Comparison of ENCODE assay signal across 19 mouse cellular contexts in genomic region chr8:47590400-47590799, GRCm38 (mm10). TPM values are rescaled to one million over a fixed set of nuclear protein-coding genes. Genes with fewer than 3 reads are reported as not detected.
DNase-seq lines count a peak whose midpoint lies in the region; ATAC-seq lines count a peak whose summit lies in the region.
"Had no signal": no experiment of that assay in that cellular context is flagged by ENCODE, and none has a peak within 500 bp of the region (broad histone marks: within the 10 kb centered on the region; RNA-seq: fewer than 3 reads in every experiment).

No protein-coding gene starts in this region.

- no peak overlapping the region for H3K4me2 ChIP-seq in forebrain, embryonic 14.5 days (ENCODE audit: low read length)
- peak overlapping the region; percentile 20; the same call in 1 of the 2 replicates for H3K4me2 ChIP-seq in hindbrain, embryonic 14.5 days (replicated peaks)
- H3K4me2 ChIP-seq in midbrain, embryonic 14.5 days (ENCODE audit: low read length), result peak overlapping the region; percentile 36
- H3K4me2 ChIP-seq: intestine, embryonic 15.5 days; liver, embryonic 13.5 days; lung, embryonic 15.5 days had no signal

- 66% methylated on average over 10 of the region's 10 CpGs for WGBS in forebrain, embryonic 14.5 days
- WGBS in hindbrain, embryonic 14.5 days, result 37% methylated on average over 10 of the region's 10 CpGs
- WGBS in midbrain, embryonic 14.5 days, result 25% methylated on average over 10 of the region's 10 CpGs

- peak; percentile 83 for DNase-seq in Muller cell, postnatal 12 days (ENCODE audit: inconsistent ontology term)
- DNase-seq in forebrain, embryonic 14.5 days (ENCODE audit: low spot score), result peak; percentile 36
- peak; percentile 45 for DNase-seq in hindbrain, embryonic 14.5 days (ENCODE audit: low spot score)
- DNase-seq in midbrain, embryonic 14.5 days, result peak; percentile 64
- DNase-seq in T-cell, adult 2 months (ENCODE audit: low spot score), result no peak
- DNase-seq in thymus, postnatal 36 days, result no peak
- DNase-seq in cerebellum, postnatal 25 days, result no peak
- DNase-seq in urinary bladder, postnatal 25 days (ENCODE audit: low spot score), result no peak
- DNase-seq: adrenal gland, postnatal 36 days; B cell, adult 2 months; cerebellum, adult 8-10 months; heart, adult 2 months; heart, postnatal 10 days; liver, embryonic 13.5 days; thymus, adult 18-20 months had no signal

- H3K4me1 ChIP-seq in forebrain, embryonic 14.5 days (ENCODE audit: control insufficient read depth, insufficient read depth, low read length), result no peaks in the 10 kb centered on the region
- no peaks in the 10 kb centered on the region for H3K4me1 ChIP-seq in hindbrain, embryonic 14.5 days (replicated peaks; ENCODE audit: control insufficient read depth, insufficient read depth, low read length)
- no peaks in the 10 kb centered on the region for H3K4me1 ChIP-seq in midbrain, embryonic 14.5 days (ENCODE audit: control insufficient read depth, insufficient read depth, low read length)
- H3K4me1 ChIP-seq: intestine, embryonic 15.5 days; liver, embryonic 13.5 days had no signal

- 0 out of 2 replicates have a peak overlapping the region, but pooled peaks have one; percentile 5 for H3K27ac ChIP-seq in forebrain, embryonic 14.5 days (ENCODE audit: low read depth, low read length)
- H3K27ac ChIP-seq in hindbrain, embryonic 14.5 days, result no peak overlapping the region
- H3K27ac ChIP-seq in midbrain, embryonic 14.5 days (replicated peaks; ENCODE audit: low read depth, low read length), result peak overlapping the region; percentile 27; the same call in 1 of the 2 replicates
- H3K27ac ChIP-seq: heart, adult 2 months; intestine, embryonic 15.5 days; kidney, postnatal 0 days; liver, embryonic 13.5 days; lung, embryonic 15.5 days had no signal

- H3K4me3 ChIP-seq in forebrain, embryonic 14.5 days (ENCODE audit: low read depth, low read length), result no peak overlapping the region
- H3K4me3 ChIP-seq in hindbrain, embryonic 14.5 days (replicated peaks; ENCODE audit: low read length), result no peak overlapping the region
- H3K4me3 ChIP-seq in midbrain, embryonic 14.5 days (replicated peaks; ENCODE audit: low read depth, low read length), result no peak overlapping the region
- H3K4me3 ChIP-seq: heart, adult 2 months; intestine, embryonic 15.5 days; liver, embryonic 13.5 days; lung, embryonic 15.5 days had no signal

- H3K9ac ChIP-seq in forebrain, embryonic 14.5 days (ENCODE audit: low read length), result no peak overlapping the region
- H3K9ac ChIP-seq in hindbrain, embryonic 14.5 days, result no peak overlapping the region
- no peak overlapping the region for H3K9ac ChIP-seq in midbrain, embryonic 14.5 days (replicated peaks; ENCODE audit: low read length)
- H3K9ac ChIP-seq: intestine, embryonic 15.5 days; liver, embryonic 13.5 days; lung, embryonic 15.5 days had no signal

- H3K36me3 ChIP-seq in forebrain, embryonic 14.5 days (ENCODE audit: control insufficient read depth, insufficient read depth, low read length), result no peaks in the 10 kb centered on the region
- H3K36me3 ChIP-seq in hindbrain, embryonic 14.5 days (replicated peaks; ENCODE audit: control insufficient read depth, insufficient read depth), result no peaks in the 10 kb centered on the region
- no peaks in the 10 kb centered on the region for H3K36me3 ChIP-seq in midbrain, embryonic 14.5 days (ENCODE audit: control insufficient read depth, insufficient read depth, low read length)
- H3K36me3 ChIP-seq: intestine, embryonic 15.5 days; liver, embryonic 13.5 days; lung, embryonic 15.5 days had no signal

- ATAC-seq in forebrain, embryonic 14.5 days, result 0 out of 2 replicates have a peak, but pooled peaks have one; percentile 37
- no peak for ATAC-seq in hindbrain, embryonic 14.5 days (ENCODE audit: low FRiP score)
- no peak; the same call in 1 of the 2 replicates for ATAC-seq in midbrain, embryonic 14.5 days (ENCODE audit: low FRiP score, low TSS enrichment)
- ATAC-seq: activated CD4-positive, CD25-positive, alpha-beta regulatory T cell, adult 4 months; intestine, embryonic 15.5 days had no signal

- H3K9me3 ChIP-seq in forebrain, embryonic 14.5 days (replicated peaks; ENCODE audit: control insufficient read depth, low read length), result no peaks in the 10 kb centered on the region
- H3K9me3 ChIP-seq in hindbrain, embryonic 14.5 days (ENCODE audit: control insufficient read depth, low read length), result no peaks in the 10 kb centered on the region
- H3K9me3 ChIP-seq in midbrain, embryonic 14.5 days (ENCODE audit: control insufficient read depth, low read length), result no peaks in the 10 kb centered on the region
- H3K9me3 ChIP-seq: intestine, embryonic 15.5 days; liver, embryonic 13.5 days; lung, embryonic 15.5 days had no signal

- H3K27me3 ChIP-seq in forebrain, embryonic 14.5 days (replicated peaks; ENCODE audit: control insufficient read depth, insufficient read depth, low read length), result no peaks in the 10 kb centered on the region
- no peaks in the 10 kb centered on the region for H3K27me3 ChIP-seq in hindbrain, embryonic 14.5 days (ENCODE audit: control insufficient read depth, insufficient read depth, low read length)
- H3K27me3 ChIP-seq in midbrain, embryonic 14.5 days (ENCODE audit: control insufficient read depth, insufficient read depth, low read length), result no peaks in the 10 kb centered on the region
- H3K27me3 ChIP-seq: intestine, embryonic 15.5 days; liver, embryonic 13.5 days; lung, embryonic 15.5 days had no signal

RNA-seq across cellular contexts. Expression of gene Rwdd4a, which starts 56.9 kb away (rescaled TPM):
- 49.7 and 51.4 TPM in 2 replicates for polyA plus RNA-seq in forebrain, embryonic 14.5 days (2014; fragmentation: Nextera tagmentation; extraction: Ambion mirVana)
- polyA plus RNA-seq in hindbrain, embryonic 14.5 days (2014; fragmentation: Nextera tagmentation; extraction: Ambion mirVana), result 38.0 and 38.5 TPM in 2 replicates
- polyA plus RNA-seq in midbrain, embryonic 14.5 days (2014; fragmentation: Nextera tagmentation; extraction: Ambion mirVana), result 33.4 and 44.2 TPM in 2 replicates

RNA-seq across cellular contexts. Expression of gene Trappc11, which starts 57.1 kb away (rescaled TPM):
- polyA plus RNA-seq in forebrain, embryonic 14.5 days (2014; fragmentation: Nextera tagmentation; extraction: Ambion mirVana), result 39.6 and 45.0 TPM in 2 replicates
- 40.1 and 49.3 TPM in 2 replicates for polyA plus RNA-seq in hindbrain, embryonic 14.5 days (2014; fragmentation: Nextera tagmentation; extraction: Ambion mirVana)
- polyA plus RNA-seq in midbrain, embryonic 14.5 days (2014; fragmentation: Nextera tagmentation; extraction: Ambion mirVana), result 32.0 and 50.9 TPM in 2 replicates

Comparison
In these comparisons a context has a peak if more than half of its experiments do, and no peak if none do; other contexts are left out.
1. DNase-seq: peak in Muller cell, postnatal 12 days (single experiment), forebrain, embryonic 14.5 days (single experiment), hindbrain, embryonic 14.5 days (single experiment) and midbrain, embryonic 14.5 days (single experiment); none in T-cell, adult 2 months (single experiment), thymus, postnatal 36 days (0 of 2), cerebellum, postnatal 25 days (0 of 2) and urinary bladder, postnatal 25 days (single experiment).